Mouse (Mus musculus) ES-Bruce4 (cell line): ENCODE data around the gene Col18a1. TPM values are rescaled to one million over a fixed set of nuclear protein-coding genes. Genes with fewer than 3 reads are reported as not detected.
A peak's percentile ranks its signal among the peaks of the same experiment; 100 is the strongest.

Experiments
- H3K27ac ChIP-seq: 2 replicates; pipeline ENCODE4 v1.5.1; 2012; ENCODE audit warnings: low read length, inconsistent platforms; ENCODE audit not compliant: insufficient read depth
- H3K27me3 ChIP-seq: 2 replicates; pipeline ENCODE4 v1.6.1; 2012; ENCODE audit warnings: mild to moderate bottlenecking, low read length, inconsistent platforms; ENCODE audit not compliant: control insufficient read depth, poor library complexity, insufficient read depth, severe bottlenecking
- H3K36me3 ChIP-seq: 2 replicates; pipeline ENCODE4 v1.6.1; 2012; ENCODE audit warnings: inconsistent platforms, mild to moderate bottlenecking, low read length, moderate library complexity; ENCODE audit not compliant: control insufficient read depth, poor library complexity, insufficient read depth, severe bottlenecking
- H3K4me1 ChIP-seq: one replicate; pipeline ENCODE4 v1.8.1; 2011; ENCODE audit warnings: low read length; ENCODE audit not compliant: control insufficient read depth, insufficient read depth
- H3K4me3 ChIP-seq: 2 replicates; pipeline ENCODE4 v1.5.1; 2011; ENCODE audit warnings: low read depth, mild to moderate bottlenecking, low read length
- H3K9ac ChIP-seq: 2 replicates; pipeline ENCODE4 v1.6.1; 2012; ENCODE audit warnings: low read depth, mild to moderate bottlenecking, inconsistent platforms; ENCODE audit not compliant: poor library complexity, severe bottlenecking
- H3K9me3 ChIP-seq: replicated peaks from 2 replicates; pipeline ENCODE4 v1.6.1; 2012; ENCODE audit warnings: mild to moderate bottlenecking, low read length, inconsistent platforms; ENCODE audit not compliant: control insufficient read depth, poor library complexity, insufficient read depth, severe bottlenecking
- CTCF ChIP-seq: IDR thresholded peaks from one replicate; pipeline ENCODE4 v1.8.1; 2011; ENCODE audit warnings: low read depth, low read length
- EP300 ChIP-seq: IDR thresholded peaks from 2 replicates; pipeline ENCODE4 v1.6.1; 2011; ENCODE audit warnings: low read depth, low read length; ENCODE audit not compliant: insufficient read depth
- POLR2A ChIP-seq: IDR thresholded peaks from one replicate; pipeline ENCODE4 v1.8.1; 2011; ENCODE audit warnings: low read length; ENCODE audit not compliant: insufficient read depth
- polyA plus RNA-seq: library from polyadenylated mRNA; stranded (reverse); fragments of >200 nt; gene quantifications from 2 replicates; pipeline ENCODE4 v1.2.4, GENCODE M21; 2011; ENCODE audit warnings: low read depth; ENCODE audit not compliant: missing spikeins, insufficient read depth, insufficient read length

The Col18a1 gene
- polyA plus RNA-seq = 273 and 285 TPM in 2 replicates

- Histone ChIP-seq H3K4me1 (peaks cover 9% of the 10 kb centered on the region), H3K9me3 (no peaks in the 10 kb centered on the region), H3K36me3 (no peaks in the 10 kb centered on the region), H3K9ac (peak within 1 kb of the TSS; percentile 60), H3K27me3 (no peaks in the 10 kb centered on the region), H3K27ac (peak within 1 kb of the TSS; percentile 66), H3K4me3 (peak within 1 kb of the TSS; percentile 92)
- no peak for TF ChIP-seq EP300
- TF ChIP-seq POLR2A = peak; percentile 77
These were observed at the start of gene Col18a1 for GRCm38 (mm10) chr10:77165963-77166717. Gene Col18a1, minus strand, starts transcription at chr10:77166548.

DNA sequence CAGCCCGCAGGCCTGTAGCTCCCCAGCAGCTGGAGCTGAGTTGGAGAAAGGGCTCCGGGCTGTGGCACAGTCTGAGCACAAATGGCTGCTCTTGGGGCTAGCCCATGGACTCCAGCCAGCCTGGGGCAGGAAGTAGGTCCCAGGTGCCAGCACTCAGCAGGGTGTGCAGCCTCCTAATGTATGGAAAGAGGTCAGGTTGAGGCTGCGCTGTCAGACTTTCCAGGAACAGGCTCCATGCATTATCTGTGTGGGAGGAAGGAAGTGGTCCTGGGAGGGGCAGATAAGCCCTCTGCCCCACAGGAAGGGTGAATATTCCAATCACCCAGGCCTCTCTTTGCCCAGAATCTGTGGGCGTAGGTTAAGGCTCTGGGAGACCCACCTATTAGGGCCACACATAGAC is 49.3 kb upstream of the Col18a1 start:
- TF ChIP-seq EP300 = 0 out of 2 replicates have a peak, but pooled peaks have one; percentile 36
- TF ChIP-seq POLR2A = no peak
- no peak overlapping the region for H3K4me3 ChIP-seq
- no peaks in the 10 kb centered on the region for H3K27me3 ChIP-seq
- H3K36me3 ChIP-seq = no peaks in the 10 kb centered on the region
- no peaks in the 10 kb centered on the region for H3K9me3 ChIP-seq
- H3K9ac ChIP-seq = no peak overlapping the region
- no peak overlapping the region for H3K27ac ChIP-seq
- H3K4me1 ChIP-seq = no peaks in the 10 kb centered on the region

DNA sequence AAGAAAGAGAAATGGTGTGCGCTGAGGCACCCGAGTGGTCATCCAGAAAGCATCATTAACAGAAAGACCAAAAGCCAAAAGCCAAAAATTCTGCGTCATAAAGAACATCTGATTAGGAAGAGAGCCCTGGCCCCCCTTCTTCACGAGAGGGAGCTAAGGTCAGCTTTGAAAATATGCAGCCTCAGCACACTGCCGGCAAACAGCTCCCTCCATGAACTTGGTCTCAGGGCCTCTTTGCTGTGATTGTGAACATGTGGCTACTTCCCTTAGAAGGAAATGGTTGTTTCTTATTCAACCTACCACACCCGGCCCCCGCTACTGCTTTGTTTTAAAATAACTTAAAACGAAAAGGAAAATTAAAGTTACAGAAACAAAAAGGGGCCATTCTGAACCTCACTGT is 48.2 kb upstream of the Col18a1 start:
- H3K9ac ChIP-seq = no peak overlapping the region
- no peaks in the 10 kb centered on the region for H3K27me3 ChIP-seq
- H3K9me3 ChIP-seq = no peaks in the 10 kb centered on the region
- H3K27ac ChIP-seq = no peak overlapping the region
- no peak for TF ChIP-seq EP300
- H3K36me3 ChIP-seq = no peaks in the 10 kb centered on the region
- H3K4me1 ChIP-seq = no peaks in the 10 kb centered on the region
- H3K4me3 ChIP-seq = no peak overlapping the region

- TF ChIP-seq CTCF (no peak), EP300 (no peak), POLR2A (no peak)
- Histone ChIP-seq H3K4me1 (no peaks in the 10 kb centered on the region), H3K9ac (no peak overlapping the region)
These were observed 47.1 kb upstream of the Col18a1 start for GRCm38 (mm10) chr10:77213483-77213882.

DNA sequence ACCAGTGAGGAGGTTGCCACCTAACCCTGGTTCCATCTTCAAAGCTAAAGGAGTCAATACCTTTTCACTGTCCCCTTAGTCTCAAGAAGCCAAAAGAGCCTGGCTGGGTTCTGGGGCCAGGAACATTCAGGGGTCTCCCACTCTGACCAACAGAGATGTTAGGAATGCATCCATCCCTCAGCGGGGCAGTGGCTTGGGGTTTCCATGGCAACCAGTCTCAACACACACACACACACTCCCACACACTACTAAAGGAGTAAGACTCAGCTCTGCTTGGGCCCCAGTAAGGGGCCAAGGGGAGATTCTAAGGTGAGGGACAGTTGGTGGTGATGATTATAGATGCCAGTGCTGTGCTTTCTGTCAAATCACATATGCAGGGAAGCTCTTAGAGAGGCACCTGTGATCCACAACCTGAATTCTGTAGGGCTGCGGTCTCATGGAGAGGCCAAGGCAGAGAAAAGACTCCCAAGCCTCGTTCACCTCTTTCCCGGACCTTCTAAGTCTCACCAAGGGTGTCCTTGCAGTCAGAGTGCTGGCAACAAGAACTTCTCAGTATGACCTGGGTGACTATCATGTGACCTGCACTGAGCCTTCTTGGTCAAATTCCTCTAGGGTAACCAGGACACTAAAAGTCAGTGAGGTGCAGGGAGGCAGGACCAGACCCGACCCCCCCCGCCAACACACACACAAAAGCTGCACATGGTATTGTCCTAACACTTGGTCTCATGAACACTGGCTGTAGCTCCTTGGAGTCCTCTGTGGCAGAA is 46.2 kb upstream of the Col18a1 start:
- no peaks in the 10 kb centered on the region for H3K4me1 ChIP-seq
- no peak overlapping the region for H3K9ac ChIP-seq
- H3K27me3 ChIP-seq = no peaks in the 10 kb centered on the region
- H3K9me3 ChIP-seq = no peaks in the 10 kb centered on the region
- TF ChIP-seq EP300 (no peak), POLR2A (no peak), CTCF (no peak)
- no peak overlapping the region for H3K27ac ChIP-seq
- no peak overlapping the region for H3K4me3 ChIP-seq
- H3K36me3 ChIP-seq = no peaks in the 10 kb centered on the region

More at GRCm38 (mm10) chr10:77213483-77213882, 47.1 kb upstream of the Col18a1 start:
- Histone ChIP-seq H3K27ac (no peak overlapping the region), H3K27me3 (no peaks in the 10 kb centered on the region), H3K36me3 (no peaks in the 10 kb centered on the region), H3K9me3 (no peaks in the 10 kb centered on the region), H3K4me3 (no peak overlapping the region)

DNA sequence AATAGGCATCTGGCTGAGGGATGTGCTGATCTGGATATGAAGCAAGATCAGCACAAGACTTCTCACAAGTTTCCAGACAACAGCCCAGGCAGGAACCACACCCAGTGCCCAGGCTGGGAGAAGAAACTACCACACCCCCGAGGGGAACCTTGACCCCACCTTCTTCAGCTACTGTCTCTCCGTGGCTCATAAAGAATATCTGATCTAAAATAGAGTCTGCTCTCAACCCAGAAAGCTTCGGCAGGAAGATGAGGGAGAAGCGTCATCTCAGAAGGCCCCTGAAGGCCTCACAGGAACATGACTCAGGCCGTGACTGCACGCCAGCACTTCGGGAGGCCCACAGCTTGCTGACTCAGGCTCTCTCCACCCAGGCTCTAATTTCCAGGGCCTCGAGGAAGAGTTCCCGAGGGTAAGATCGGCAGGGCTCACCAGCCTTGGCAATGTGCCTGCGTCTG is 44.8 kb upstream of the Col18a1 start:
- Histone ChIP-seq H3K36me3 (no peaks in the 10 kb centered on the region), H3K27me3 (no peaks in the 10 kb centered on the region), H3K9ac (no peak overlapping the region), H3K4me3 (no peak overlapping the region), H3K4me1 (peaks cover 5% of the 10 kb centered on the region), H3K27ac (no peak overlapping the region), H3K9me3 (no peaks in the 10 kb centered on the region)
- TF ChIP-seq CTCF = no peak
- TF ChIP-seq EP300 = no peak
- no peak for TF ChIP-seq POLR2A
